28 mouse cellular contexts compared by ENCODE assay signal in genomic region chr3:149405872-149406271, GRCm38 (mm10).
DNase-seq lines count a peak whose midpoint lies in the region; ATAC-seq and TF ChIP-seq lines count a peak whose summit lies in the region.
"Had no signal": no experiment of that assay in that cellular context is flagged by ENCODE, and none has a peak within 500 bp of the region (broad histone marks: within the 10 kb centered on the region; RNA-seq: fewer than 3 reads in every experiment).

No protein-coding gene starts in this region.

- no peak for TF ChIP-seq CTCF in forebrain, postnatal 0 days (IDR thresholded peaks at IDR 0.05; ENCODE audit: low read depth)
- TF ChIP-seq CTCF in brain, embryonic 14.5 days (IDR thresholded peaks at IDR 0.05; ENCODE audit: borderline replicate concordance, extremely low read depth, insufficient read depth, insufficient read length): no peak

- no peaks in the 10 kb centered on the region for H3K9me3 ChIP-seq in forebrain, embryonic 14.5 days (replicated peaks; ENCODE audit: control insufficient read depth, low read length)
- no peaks in the 10 kb centered on the region for H3K9me3 ChIP-seq in forebrain, postnatal 0 days (ENCODE audit: low read length)
- H3K9me3 ChIP-seq: embryonic facial prominence, embryonic 12.5 days; embryonic facial prominence, embryonic 15.5 days; forebrain, embryonic 12.5 days; heart, embryonic 13.5 days; hindbrain, embryonic 12.5 days; hindbrain, embryonic 15.5 days had no signal

- H3K27ac ChIP-seq in forebrain, embryonic 14.5 days (ENCODE audit: low read depth, low read length): no peak overlapping the region
- H3K27ac ChIP-seq in forebrain, postnatal 0 days (ENCODE audit: low read depth, low read length): no peak overlapping the region
- H3K27ac ChIP-seq: embryonic facial prominence, embryonic 12.5 days; embryonic facial prominence, embryonic 15.5 days; forebrain, embryonic 12.5 days; gastrocnemius, adult 2 months; heart, embryonic 13.5 days; hindbrain, embryonic 12.5 days; hindbrain, embryonic 15.5 days had no signal

- TF ChIP-seq POLR2A in brain, embryonic 14.5 days (IDR thresholded peaks at IDR 0.05; ENCODE audit: borderline replicate concordance, extremely low read depth, insufficient read depth, insufficient read length, poor library complexity, severe bottlenecking): no peak

- no peaks in the 10 kb centered on the region for H3K27me3 ChIP-seq in forebrain, embryonic 14.5 days (replicated peaks; ENCODE audit: control insufficient read depth, insufficient read depth, low read length)
- H3K27me3 ChIP-seq in forebrain, postnatal 0 days (ENCODE audit: insufficient read depth, low read length): no peaks in the 10 kb centered on the region
- H3K27me3 ChIP-seq: CH12.LX; embryonic facial prominence, embryonic 12.5 days; embryonic facial prominence, embryonic 15.5 days; forebrain, embryonic 12.5 days; heart, embryonic 13.5 days; hindbrain, embryonic 12.5 days; hindbrain, embryonic 15.5 days had no signal

- no peak overlapping the region for H3K9ac ChIP-seq in forebrain, embryonic 14.5 days (ENCODE audit: low read length)
- no peak overlapping the region for H3K9ac ChIP-seq in forebrain, postnatal 0 days
- H3K9ac ChIP-seq: embryonic facial prominence, embryonic 12.5 days; embryonic facial prominence, embryonic 15.5 days; forebrain, embryonic 12.5 days; heart, embryonic 13.5 days; hindbrain, embryonic 12.5 days; hindbrain, embryonic 15.5 days had no signal

- 0 out of 2 replicates have a peak, but pooled peaks have one; percentile 52 for ATAC-seq in forebrain, embryonic 14.5 days
- ATAC-seq in forebrain, postnatal 0 days: no peak
- ATAC-seq: intestine, postnatal 0 days had no signal

- 16% methylated on average over 3 of the region's 3 CpGs for WGBS in forebrain, embryonic 14.5 days
- 37% methylated on average over 3 of the region's 3 CpGs for WGBS in forebrain, postnatal 0 days

- H3K4me1 ChIP-seq in forebrain, embryonic 14.5 days (ENCODE audit: control insufficient read depth, insufficient read depth, low read length): peaks cover 5% of the 10 kb centered on the region; the same call in 1 of the 2 replicates
- no peaks in the 10 kb centered on the region for H3K4me1 ChIP-seq in forebrain, postnatal 0 days (ENCODE audit: insufficient read depth)
- H3K4me1 ChIP-seq: embryonic facial prominence, embryonic 15.5 days; hindbrain, embryonic 15.5 days had no signal

- no peaks in the 10 kb centered on the region for H3K36me3 ChIP-seq in forebrain, embryonic 14.5 days (ENCODE audit: control insufficient read depth, insufficient read depth, low read length)
- H3K36me3 ChIP-seq in forebrain, postnatal 0 days (ENCODE audit: insufficient read depth): no peaks in the 10 kb centered on the region
- H3K36me3 ChIP-seq: embryonic facial prominence, embryonic 12.5 days; embryonic facial prominence, embryonic 15.5 days; forebrain, embryonic 12.5 days; heart, embryonic 13.5 days; hindbrain, embryonic 12.5 days; hindbrain, embryonic 15.5 days had no signal

- no peak overlapping the region for H3K4me2 ChIP-seq in forebrain, embryonic 14.5 days (ENCODE audit: low read length)
- H3K4me2 ChIP-seq in forebrain, postnatal 0 days (ENCODE audit: low read depth): no peak overlapping the region
- H3K4me2 ChIP-seq: embryonic facial prominence, embryonic 12.5 days; embryonic facial prominence, embryonic 15.5 days; forebrain, embryonic 12.5 days; heart, embryonic 13.5 days; hindbrain, embryonic 12.5 days; hindbrain, embryonic 15.5 days had no signal

- H3K4me3 ChIP-seq in forebrain, embryonic 14.5 days (ENCODE audit: low read depth, low read length): no peak overlapping the region
- H3K4me3 ChIP-seq in forebrain, postnatal 0 days (ENCODE audit: low read depth, low read length): no peak overlapping the region
- H3K4me3 ChIP-seq: embryonic facial prominence, embryonic 12.5 days; embryonic facial prominence, embryonic 15.5 days; forebrain, embryonic 12.5 days; gastrocnemius, adult 2 months; heart, embryonic 13.5 days; hindbrain, embryonic 12.5 days; hindbrain, embryonic 15.5 days had no signal

- peak; percentile 46 for DNase-seq in forebrain, embryonic 14.5 days (ENCODE audit: low spot score)
- DNase-seq in forebrain, postnatal 0 days: no peak
- peak; percentile 71 for DNase-seq in ES-CJ7 (ENCODE audit: low read depth, low spot score)
- peak; percentile 35 for DNase-seq in R1 (ENCODE audit: low read depth, low spot score)
- peak; percentile 61 for DNase-seq in brain, embryonic 14.5 days (ENCODE audit: low read depth)
- DNase-seq in right cerebral cortex, postnatal 14 days: no peak
- DNase-seq in T-cell, adult 2 months (ENCODE audit: low spot score): no peak
- DNase-seq: adrenal gland, postnatal 10 days; adrenal gland, postnatal 36 days; B cell, adult 2 months; cerebellum, adult 11 months; cerebellum, adult 2 months; cerebellum, adult 9-11 months; cerebellum, postnatal 25 days; gastrocnemius, adult 2 months; gastrocnemius, postnatal 14 days; heart, adult 18-20 months; heart, postnatal 14 days; heart, postnatal 4 days; kidney, adult 2 months had no signal

Comparison
In these comparisons a context has a peak if more than half of its experiments do, and no peak if none do; other contexts are left out.
1. DNase-seq: peak in forebrain, embryonic 14.5 days (single experiment), ES-CJ7 (single experiment), R1 (single experiment) and brain, embryonic 14.5 days (single experiment); none in forebrain, postnatal 0 days (single experiment), right cerebral cortex, postnatal 14 days (single experiment) and T-cell, adult 2 months (single experiment).